Mouse (Mus musculus) heart, adult 2 months (tissue): ENCODE results near the gene Sgta.

Source experiments
- CTCF ChIP-seq: fragments of 200-600 bp; IDR thresholded peaks from 2 replicates; pipeline ENCODE4 v1.8.1; 2022; ENCODE audit warnings: antibody characterized with exemption, mild to moderate bottlenecking, moderate library complexity
- EP300 ChIP-seq: fragments of 200-500 bp; IDR thresholded peaks from 2 replicates; pipeline ENCODE4 v1.6.1; 2011; ENCODE audit warnings: low read depth, low read length, control low read depth; ENCODE audit not compliant: insufficient read depth

DNA sequence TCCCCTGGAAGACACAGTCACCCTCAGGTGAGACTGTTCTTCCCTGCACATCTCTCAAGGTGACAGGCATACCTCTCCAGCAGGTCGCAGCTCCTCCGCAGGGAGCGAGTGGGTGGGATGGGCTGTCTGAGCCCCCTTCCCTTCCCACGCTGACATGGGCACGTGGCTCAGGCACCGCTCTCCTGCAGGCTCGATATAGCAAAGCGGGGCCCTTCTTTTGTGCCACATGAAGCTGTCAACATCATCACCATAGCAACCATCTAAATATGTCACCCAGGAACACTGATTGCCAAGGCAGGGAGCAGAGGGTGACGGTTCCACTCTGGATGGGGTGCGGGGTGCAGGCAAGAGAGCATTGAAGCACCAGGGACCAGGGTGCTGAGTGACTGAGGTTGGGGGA is 58.8 kb downstream of the Sgta start:
- TF ChIP-seq EP300 (no peak), CTCF (no peak)
